Mouse (Mus musculus) megakaryocyte, embryonic 14.5 days (primary cell): ENCODE data around the gene Slc25a23.

ENCODE experiments used
- FLI1 ChIP-seq: IDR thresholded peaks from 2 replicates; pipeline ENCODE4 v1.6.1; 2012; ENCODE audit warnings: low read length, inconsistent platforms, mixed read lengths
- GATA1 ChIP-seq: IDR thresholded peaks from 3 replicates; pipeline ENCODE4 v1.6.1; 2012; ENCODE audit warnings: mixed read lengths, low read length, inconsistent platforms, borderline replicate concordance

- TF ChIP-seq GATA1 (no peak), FLI1 (no peak)
Observed at GRCm38 (mm10) chr17:57020960-57021359, 38.7 kb downstream of the Slc25a23 start.
